Mouse (Mus musculus) C2C12 (cell line): Measurements from ENCODE around the gene Zfp644.

Source experiments
- CTCF ChIP-seq: IDR thresholded peaks from one replicate; pipeline ENCODE4 v1.5.1; 2011; ENCODE audit not compliant: control insufficient read depth, insufficient read depth, insufficient read length
- FOSL1 ChIP-seq: IDR thresholded peaks from one replicate; pipeline ENCODE4 v1.8.0; 2011; ENCODE audit warnings: mild to moderate bottlenecking, low read length; ENCODE audit not compliant: poor library complexity, insufficient read depth, severe bottlenecking
- MAX ChIP-seq: IDR thresholded peaks from one replicate; pipeline ENCODE4 v1.6.1; 2011; ENCODE audit warnings: mild to moderate bottlenecking, control low read depth
- MYOG ChIP-seq: IDR thresholded peaks from one replicate; pipeline ENCODE4 v1.6.1; 2011; ENCODE audit not compliant: control insufficient read depth, insufficient read length; ENCODE audit errors: extremely low read depth
- USF1 ChIP-seq: IDR thresholded peaks from one replicate; pipeline ENCODE4 v1.6.1; 2011; ENCODE audit warnings: low read depth, mild to moderate bottlenecking, control low read depth, moderate library complexity

- TF ChIP-seq CTCF (no peak), MAX (no peak), USF1 (no peak), FOSL1 (no peak), MYOG (no peak)
Observed at GRCm38 (mm10) chr5:106710085-106710409, 13.0 kb upstream of the Zfp644 start.
